Mouse (Mus musculus) heart, adult 18-20 months (tissue): ENCODE measurements around the gene Mgea5. TPM values are rescaled to one million over a fixed set of nuclear protein-coding genes. Genes with fewer than 3 reads are reported as not detected.

ENCODE experiments used
- DNase-seq, 2 experiments: peaks; one replicate each; pipeline ENCODE4 v3.0.0; 2021 to 2022; ENCODE audit warnings: mixed read lengths in 1 of 2
- total RNA-seq, 2 experiments: library from RNA; stranded (reverse); gene quantifications; 2 replicates each; pipeline ENCODE4 v1.2.3; 2021

The Mgea5 gene
- total RNA-seq, 2 experiments from 2014 or later = 72.5 to 76.3 TPM

DNA sequence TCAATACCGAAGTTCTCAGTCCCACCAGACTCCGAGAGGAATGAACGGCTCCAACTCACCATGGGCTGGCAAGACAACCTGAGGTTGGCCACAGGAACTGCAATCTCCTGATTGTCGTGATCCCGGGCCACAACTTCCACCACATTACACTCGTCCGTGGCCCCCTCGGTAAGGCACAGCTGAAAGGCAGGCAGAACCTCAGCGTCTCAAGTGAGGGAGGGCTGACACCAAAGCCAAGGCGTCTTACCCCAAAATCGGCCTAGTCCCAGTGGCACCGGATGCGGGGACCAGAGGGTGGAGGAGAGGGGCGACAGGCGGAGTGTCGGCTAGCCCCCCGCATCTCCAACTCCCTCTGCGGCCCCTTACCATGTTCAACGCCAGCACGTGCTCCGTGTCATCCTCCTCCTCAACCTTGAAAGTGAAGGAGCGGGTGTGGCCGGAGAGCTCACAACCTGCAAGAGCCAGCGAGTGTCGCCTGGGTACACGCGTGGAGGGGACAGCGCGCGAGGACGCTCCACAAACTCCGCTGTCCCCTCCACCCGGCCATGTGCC lies 34.9 kb downstream of the Mgea5 start:
- peak in 1 of 2 experiments; percentile 30 for DNase-seq

GRCm38 (mm10) chr19:45748206-45748605 lies 35.4 kb downstream of the Mgea5 start:
- no peak for DNase-seq

- DNase-seq = peak; percentile 78 to 92
Measured at GRCm38 (mm10) chr19:45747028-45747867, 36.4 kb downstream of the Mgea5 start.

- DNase-seq = peak; percentile 81 to 89
Measured at GRCm38 (mm10) chr19:45746153-45747020, 37.2 kb downstream of the Mgea5 start.

- DNase-seq = no peak
Measured at GRCm38 (mm10) chr19:45745344-45746152, 38.1 kb downstream of the Mgea5 start.

GRCm38 (mm10) chr19:45743619-45744018 lies 40.0 kb downstream of the Mgea5 start:
- no peak for DNase-seq

DNA sequence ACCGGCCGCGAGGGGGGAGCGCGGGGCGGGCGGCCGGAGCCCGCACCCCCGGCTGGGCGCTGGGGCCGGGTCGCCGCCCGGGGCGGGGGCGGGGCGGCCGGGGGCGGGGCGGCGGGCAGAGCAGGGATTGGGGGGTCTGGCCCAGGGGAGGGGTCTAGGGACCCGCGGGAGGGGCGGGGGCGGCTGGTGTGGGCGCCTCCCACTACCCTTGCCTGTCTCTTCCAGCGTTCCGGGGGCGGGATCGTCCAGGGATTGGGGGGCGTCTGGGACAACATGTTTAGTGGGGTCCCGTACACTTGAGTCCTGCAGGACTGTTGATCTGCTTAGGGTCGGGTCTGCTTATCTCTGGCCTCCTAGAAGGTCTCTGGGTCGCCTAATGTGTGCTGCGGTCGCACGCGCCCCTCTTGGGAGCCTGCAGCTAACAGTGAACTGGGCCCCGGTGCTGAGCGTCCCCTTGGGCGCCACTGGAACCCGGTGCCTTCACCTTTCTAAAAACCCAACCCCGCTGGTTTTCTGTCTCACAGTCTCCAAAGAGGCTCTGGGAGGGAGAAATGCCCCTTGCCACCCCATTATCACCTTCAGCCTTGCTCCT lies 40.6 kb downstream of the Mgea5 start:
- no peak for DNase-seq

DNA sequence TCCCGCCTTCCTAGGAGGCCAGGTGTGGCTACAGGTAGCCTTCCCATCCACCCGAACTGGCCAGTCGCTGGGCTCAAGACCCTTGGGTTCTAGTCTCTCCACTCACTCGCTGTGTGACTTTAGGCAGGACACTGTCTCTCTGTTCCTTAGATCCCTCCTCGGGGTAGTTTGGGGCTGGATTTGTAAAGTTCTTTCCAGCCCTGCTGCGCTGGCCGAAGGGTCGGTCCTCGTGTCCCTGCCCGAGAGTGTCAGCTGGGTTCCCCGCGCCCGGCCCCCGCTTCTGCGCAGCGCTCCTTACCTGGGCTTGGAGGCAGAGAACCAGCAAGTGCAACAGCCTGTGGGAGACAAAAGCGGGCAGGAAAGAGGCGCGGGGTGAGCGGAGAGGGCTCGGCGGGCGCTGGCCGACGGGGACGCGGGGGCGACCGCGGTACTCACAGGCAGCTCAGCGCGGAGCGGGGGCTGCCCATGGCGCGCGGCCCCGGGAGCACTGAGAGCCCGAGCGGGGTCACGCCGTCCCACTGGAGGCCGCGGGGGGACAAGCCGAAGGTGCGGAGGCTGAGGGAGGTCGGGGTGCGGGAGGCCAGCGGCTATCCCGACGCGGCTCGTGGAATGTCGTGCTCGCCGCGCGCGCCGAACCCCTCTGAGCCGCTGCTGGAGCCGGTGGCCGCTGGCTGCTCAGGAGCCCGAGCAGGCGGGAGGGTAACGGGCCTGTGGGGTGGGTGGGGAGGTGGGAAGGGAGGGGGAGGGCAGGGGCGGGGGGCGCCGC lies 41.2 kb downstream of the Mgea5 start, which contains the start of gene Fgf8:
Gene Fgf8 (minus strand): TSS at position 698 of the 766 bp plus-strand sequence.
- DNase-seq = peak in 1 of 2 experiments; percentile 33

- no peak for DNase-seq
Measured at GRCm38 (mm10) chr19:45741431-45742217, 42.0 kb downstream of the Mgea5 start.

- no peak for DNase-seq
Measured at GRCm38 (mm10) chr19:45740817-45741216, 42.8 kb downstream of the Mgea5 start.

GRCm38 (mm10) chr19:45740233-45740632 lies 43.4 kb downstream of the Mgea5 start:
- no peak for DNase-seq

DNA sequence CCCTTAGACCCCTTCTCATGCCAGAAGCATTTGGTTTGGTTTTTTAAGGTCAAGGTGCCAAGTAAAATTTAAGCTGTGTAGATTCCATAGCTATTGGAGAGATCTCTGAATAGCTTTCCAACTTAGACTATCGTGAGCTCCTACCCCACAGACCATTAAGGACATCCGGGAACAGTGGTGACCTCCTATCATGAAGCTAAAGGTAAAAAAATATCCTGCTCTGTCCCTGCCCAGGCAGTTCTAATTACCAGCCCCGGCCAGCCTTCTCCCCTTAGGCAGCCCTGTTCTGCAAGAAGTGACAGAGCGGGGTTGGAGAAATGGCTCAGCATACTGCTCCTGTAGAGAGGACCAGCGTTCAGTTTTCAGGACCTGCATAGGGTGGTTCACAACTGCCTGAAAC lies 45.1 kb downstream of the Mgea5 start:
- DNase-seq = no peak

- DNase-seq = no peak
Measured at GRCm38 (mm10) chr19:45737846-45738484, 45.7 kb downstream of the Mgea5 start.

- DNase-seq = no peak
Measured at GRCm38 (mm10) chr19:45737208-45737845, 46.3 kb downstream of the Mgea5 start.

DNA sequence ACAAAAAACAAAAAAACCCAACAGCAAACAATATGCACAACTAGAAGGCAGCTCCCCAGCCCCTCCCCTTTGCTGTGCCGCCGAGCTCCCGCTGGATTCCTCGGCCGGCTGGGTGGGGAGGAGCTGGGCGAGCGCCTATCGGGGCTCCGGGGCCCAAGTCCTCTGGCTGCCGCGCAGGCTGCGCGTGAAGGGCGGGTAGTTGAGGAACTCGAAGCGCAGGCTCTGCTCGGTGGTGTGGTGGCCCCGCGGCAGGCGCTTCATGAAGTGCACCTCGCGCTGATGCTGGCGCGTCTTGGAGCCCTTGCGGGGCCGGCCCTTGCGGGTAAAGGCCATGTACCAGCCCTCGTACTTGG lies 46.8 kb downstream of the Mgea5 start:
- DNase-seq = peak; percentile 50 to 54

GRCm38 (mm10) chr19:45736241-45736640 lies 47.4 kb downstream of the Mgea5 start:
- DNase-seq = no peak

DNA sequence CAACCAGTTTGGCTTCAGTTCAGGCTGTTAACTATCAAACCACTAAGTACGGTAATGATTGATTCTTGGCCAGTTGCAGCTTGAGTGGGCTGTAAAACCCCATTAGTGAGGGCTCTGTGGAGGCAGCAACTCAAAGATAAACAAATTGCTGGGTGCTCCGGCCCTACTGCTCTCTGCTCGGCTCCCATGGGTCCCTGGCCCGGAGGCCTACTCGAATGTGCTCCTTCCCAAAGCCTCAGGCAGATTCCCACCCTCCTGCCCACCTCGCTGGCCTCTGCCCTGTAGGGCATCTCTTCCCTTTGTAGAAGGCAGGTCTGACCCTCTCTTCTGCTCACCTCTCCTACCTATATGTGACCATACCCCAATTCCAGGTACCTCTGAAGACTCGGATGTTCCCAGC lies 48.9 kb downstream of the Mgea5 start:
- DNase-seq = no peak

- no peak for DNase-seq
Measured at GRCm38 (mm10) chr19:45734191-45734590, 49.4 kb downstream of the Mgea5 start.

DNA sequence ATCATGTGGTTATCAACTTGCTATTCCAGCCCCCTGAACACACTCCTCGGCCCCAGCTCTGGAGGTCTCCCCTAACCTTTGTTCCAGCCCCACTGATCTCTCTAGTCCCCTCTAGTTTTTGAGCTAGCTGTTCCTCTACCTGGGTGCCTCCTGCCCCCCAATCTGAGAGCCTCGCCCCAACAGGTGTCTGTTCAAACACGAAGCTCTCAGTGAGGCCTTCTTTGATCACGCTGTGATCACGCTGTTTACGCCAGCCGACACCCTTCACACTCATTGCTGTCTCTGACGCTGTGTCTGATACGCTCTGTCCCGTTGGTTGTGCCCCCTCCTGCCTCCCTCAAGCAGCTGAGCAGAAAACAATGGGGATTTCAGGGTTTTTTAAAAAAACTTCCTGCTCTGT lies 50.1 kb downstream of the Mgea5 start:
- no peak for DNase-seq
